Mouse (Mus musculus): ENCODE results near the gene Pnrc2. TPM values are rescaled to one million over a fixed set of nuclear protein-coding genes. Genes with fewer than 3 reads are reported as not detected.

Gene Pnrc2
- polyA plus RNA-seq, 1 experiment from 2014 or later, result 149 TPM

- no peaks in the 10 kb centered on the region for H3K27me3 ChIP-seq (ENCODE audit: control insufficient read depth, insufficient read depth, low read length)
- no peaks in the 10 kb centered on the region for H3K36me3 ChIP-seq (ENCODE audit: control insufficient read depth, insufficient read depth)
- H3K4me3 ChIP-seq (ENCODE audit: low read length), result no peak overlapping the region
- no peaks in the 10 kb centered on the region; the same call in 1 of the 2 replicates for H3K9me3 ChIP-seq (replicated peaks; ENCODE audit: control insufficient read depth, low read length)
- H3K4me1 ChIP-seq (ENCODE audit: control insufficient read depth, insufficient read depth, low read length), result peaks cover 15% of the 10 kb centered on the region
- WGBS, result 58% methylated on average over 8 of the region's 8 CpGs
- ATAC-seq (replicated peaks; ENCODE audit: extremely low read depth, insufficient read depth, low FRiP score), result no peak
- no peak overlapping the region for H3K4me2 ChIP-seq (ENCODE audit: low read depth, low read length)
- no peak overlapping the region; the same call in 1 of the 2 replicates for H3K9ac ChIP-seq (ENCODE audit: low read length)
- no peak overlapping the region for H3K27ac ChIP-seq (ENCODE audit: low read length)
These were observed 49.4 kb downstream of the Pnrc2 start for GRCm38 (mm10) chr4:135824254-135824653.

- 70% methylated on average over 2 of the region's 2 CpGs for WGBS
- no peaks in the 10 kb centered on the region for H3K36me3 ChIP-seq (ENCODE audit: control insufficient read depth, insufficient read depth)
- peaks cover 5% of the 10 kb centered on the region for H3K4me1 ChIP-seq (ENCODE audit: control insufficient read depth, insufficient read depth, low read length)
- H3K4me2 ChIP-seq (ENCODE audit: low read depth, low read length), result no peak overlapping the region
- no peak for ATAC-seq (replicated peaks; ENCODE audit: extremely low read depth, insufficient read depth, low FRiP score)
- no peaks in the 10 kb centered on the region; the same call in 1 of the 2 replicates for H3K9me3 ChIP-seq (replicated peaks; ENCODE audit: control insufficient read depth, low read length)
- no peak overlapping the region for H3K4me3 ChIP-seq (ENCODE audit: low read length)
- H3K9ac ChIP-seq (ENCODE audit: low read length), result no peak overlapping the region
- H3K27me3 ChIP-seq (ENCODE audit: control insufficient read depth, insufficient read depth, low read length), result no peaks in the 10 kb centered on the region
- H3K27ac ChIP-seq (ENCODE audit: low read length), result no peak overlapping the region
These were observed 50.4 kb downstream of the Pnrc2 start for GRCm38 (mm10) chr4:135823298-135823697.

GRCm38 (mm10) chr4:135821772-135822171 is 51.9 kb downstream of the Pnrc2 start:
- no peak overlapping the region for H3K4me3 ChIP-seq (ENCODE audit: low read length)
- H3K36me3 ChIP-seq (ENCODE audit: control insufficient read depth, insufficient read depth), result no peaks in the 10 kb centered on the region
- 95% methylated on average over 4 of the region's 4 CpGs for WGBS
- ATAC-seq (replicated peaks; ENCODE audit: extremely low read depth, insufficient read depth, low FRiP score), result no peak
- no peak overlapping the region for H3K27ac ChIP-seq (ENCODE audit: low read length)
- H3K4me1 ChIP-seq (ENCODE audit: control insufficient read depth, insufficient read depth, low read length), result 0 out of 2 replicates have a peak, but pooled peaks cover 3% of the 10 kb centered on the region
- no peak overlapping the region for H3K4me2 ChIP-seq (ENCODE audit: low read depth, low read length)
- H3K27me3 ChIP-seq (ENCODE audit: control insufficient read depth, insufficient read depth, low read length), result no peaks in the 10 kb centered on the region
- H3K9ac ChIP-seq (ENCODE audit: low read length), result no peak overlapping the region
- H3K9me3 ChIP-seq (replicated peaks; ENCODE audit: control insufficient read depth, low read length), result no peaks in the 10 kb centered on the region; the same call in 1 of the 2 replicates

Other genes starting within 250 kb of the Pnrc2 start
- gene Ifnlr1, start 187.6 kb downstream of the Pnrc2 start, polyA plus RNA-seq (2015; fragmentation: Nextera tagmentation; extraction: Ambion mirVana), result 0.66 and 0.69 TPM in 2 replicates
- gene Il22ra1, start 145.7 kb downstream of the Pnrc2 start, polyA plus RNA-seq (2015; fragmentation: Nextera tagmentation; extraction: Ambion mirVana), result not detected in 2 replicates
- 0.50 and 0.58 TPM in 2 replicates for gene Myom3, start 114.1 kb downstream of the Pnrc2 start, polyA plus RNA-seq (2015; fragmentation: Nextera tagmentation; extraction: Ambion mirVana)
- gene Srsf10, start 18.1 kb downstream of the Pnrc2 start, polyA plus RNA-seq (2015; fragmentation: Nextera tagmentation; extraction: Ambion mirVana), result 128 and 147 TPM in 2 replicates
- gene Cnr2, start 21.5 kb upstream of the Pnrc2 start, polyA plus RNA-seq (2015; fragmentation: Nextera tagmentation; extraction: Ambion mirVana), result 0.71 and 0.80 TPM in 2 replicates
- 50.7 and 52.8 TPM in 2 replicates for gene Fuca1, start 46.9 kb upstream of the Pnrc2 start, polyA plus RNA-seq (2015; fragmentation: Nextera tagmentation; extraction: Ambion mirVana)
- 94.3 and 99.6 TPM in 2 replicates for gene Hmgcl, start 72.6 kb upstream of the Pnrc2 start, polyA plus RNA-seq (2015; fragmentation: Nextera tagmentation; extraction: Ambion mirVana)
- 24.4 and 24.5 TPM in 2 replicates for gene Gale, start 89.9 kb upstream of the Pnrc2 start, polyA plus RNA-seq (2015; fragmentation: Nextera tagmentation; extraction: Ambion mirVana)
- gene Lypla2, start 98.8 kb upstream of the Pnrc2 start, polyA plus RNA-seq (2015; fragmentation: Nextera tagmentation; extraction: Ambion mirVana), result 73.2 and 77.3 TPM in 2 replicates
- 45.1 and 64.5 TPM in 2 replicates for gene Pithd1, start 113.4 kb upstream of the Pnrc2 start, polyA plus RNA-seq (2015; fragmentation: Nextera tagmentation; extraction: Ambion mirVana)
- 31.7 and 34.6 TPM in 2 replicates for gene Eloa, start 147.9 kb upstream of the Pnrc2 start, polyA plus RNA-seq (2015; fragmentation: Nextera tagmentation; extraction: Ambion mirVana)
- gene Rpl11, start 179.6 kb upstream of the Pnrc2 start, polyA plus RNA-seq (2015; fragmentation: Nextera tagmentation; extraction: Ambion mirVana), result 211 and 253 TPM in 2 replicates

All from heart, embryonic 16.5 days (tissue).